ENCODE assay signal across 9 mouse cellular contexts in genomic region chr3:137560851-137561449, GRCm38 (mm10).
DNase-seq lines count a peak whose midpoint lies in the region; ATAC-seq lines count a peak whose summit lies in the region.
"Had no signal": no experiment of that assay in that cellular context is flagged by ENCODE, and none has a peak within 500 bp of the region (broad histone marks: within the 10 kb centered on the region; RNA-seq: fewer than 3 reads in every experiment).

No protein-coding gene starts in this region.

- H3K4me1 ChIP-seq in embryonic facial prominence, embryonic 13.5 days: peaks cover 15% of the 10 kb centered on the region; the same call in 1 of the 2 replicates
- H3K4me1 ChIP-seq in embryonic facial prominence, embryonic 10.5 days: peaks cover 20% of the 10 kb centered on the region
- peaks cover 2% of the 10 kb centered on the region; the same call in 1 of the 2 replicates for H3K4me1 ChIP-seq in midbrain, embryonic 16.5 days (ENCODE audit: control insufficient read depth, insufficient read depth, low read length)

- H3K27ac ChIP-seq in embryonic facial prominence, embryonic 13.5 days: peak overlapping the region; percentile 41; the same call in 1 of the 2 replicates
- H3K27ac ChIP-seq in embryonic facial prominence, embryonic 10.5 days (replicated peaks): no peak overlapping the region
- no peak overlapping the region for H3K27ac ChIP-seq in midbrain, embryonic 16.5 days (ENCODE audit: low read length)

- H3K4me2 ChIP-seq in embryonic facial prominence, embryonic 13.5 days: no peak overlapping the region
- no peak overlapping the region for H3K4me2 ChIP-seq in midbrain, embryonic 16.5 days (ENCODE audit: low read length)
- H3K4me2 ChIP-seq: lung, embryonic 14.5 days had no signal

- WGBS in embryonic facial prominence, embryonic 13.5 days: 59% methylated on average over 6 of the region's 6 CpGs
- 81% methylated on average over 6 of the region's 6 CpGs for WGBS in embryonic facial prominence, embryonic 10.5 days
- WGBS in midbrain, embryonic 16.5 days: 65% methylated on average over 6 of the region's 6 CpGs

- H3K36me3 ChIP-seq in embryonic facial prominence, embryonic 13.5 days: no peaks in the 10 kb centered on the region
- no peaks in the 10 kb centered on the region for H3K36me3 ChIP-seq in embryonic facial prominence, embryonic 10.5 days (replicated peaks)
- H3K36me3 ChIP-seq in midbrain, embryonic 16.5 days (ENCODE audit: control insufficient read depth, insufficient read depth, low read length): no peaks in the 10 kb centered on the region

- H3K4me3 ChIP-seq in embryonic facial prominence, embryonic 13.5 days: no peak overlapping the region
- H3K4me3 ChIP-seq in embryonic facial prominence, embryonic 10.5 days: no peak overlapping the region
- H3K4me3 ChIP-seq in midbrain, embryonic 16.5 days (ENCODE audit: low read depth, low read length): no peak overlapping the region

- DNase-seq in embryonic facial prominence, embryonic 10.5 days (ENCODE audit: low spot score): no peak
- peak; percentile 26 for DNase-seq in ovary, postnatal 14 days (ENCODE audit: low spot score)
- no peak for DNase-seq in ovary, postnatal 36 days (ENCODE audit: low spot score)
- DNase-seq in left cerebral cortex, adult 18-20 months (ENCODE audit: low spot score in 2 of 2): peak; percentile 48 to 55
- no peak for DNase-seq in c-Kit-positive CD71-positive TER-119-positive erythroid progenitor cells, embryonic 14.5 days (ENCODE audit: low spot score)
- no peak for DNase-seq in adrenal gland, adult 8-10 months
- DNase-seq: lung, embryonic 14.5 days had no signal

- no peaks in the 10 kb centered on the region for H3K27me3 ChIP-seq in embryonic facial prominence, embryonic 13.5 days
- no peaks in the 10 kb centered on the region for H3K27me3 ChIP-seq in embryonic facial prominence, embryonic 10.5 days (replicated peaks; ENCODE audit: low read depth, poor library complexity, severe bottlenecking)
- no peaks in the 10 kb centered on the region for H3K27me3 ChIP-seq in midbrain, embryonic 16.5 days (ENCODE audit: control insufficient read depth, insufficient read depth, low read depth, low read length)

- no peaks in the 10 kb centered on the region for H3K9me3 ChIP-seq in embryonic facial prominence, embryonic 13.5 days
- H3K9me3 ChIP-seq in embryonic facial prominence, embryonic 10.5 days: no peaks in the 10 kb centered on the region
- no peaks in the 10 kb centered on the region for H3K9me3 ChIP-seq in midbrain, embryonic 16.5 days (replicated peaks; ENCODE audit: control insufficient read depth, low read length, poor library complexity, severe bottlenecking)

- H3K9ac ChIP-seq in embryonic facial prominence, embryonic 13.5 days: no peak overlapping the region
- H3K9ac ChIP-seq in midbrain, embryonic 16.5 days (ENCODE audit: low read depth, low read length): no peak overlapping the region
- H3K9ac ChIP-seq: lung, embryonic 14.5 days had no signal

- ATAC-seq in embryonic facial prominence, embryonic 13.5 days (ENCODE audit: insufficient number of reproducible peaks, insufficient read depth, low FRiP score, low TSS enrichment, low read depth): no peak
- no peak for ATAC-seq in midbrain, embryonic 16.5 days

Comparison
In these comparisons a context has a peak if more than half of its experiments do, and no peak if none do; other contexts are left out.
1. DNase-seq: peak in ovary, postnatal 14 days (single experiment) and left cerebral cortex, adult 18-20 months (2 of 2); none in embryonic facial prominence, embryonic 10.5 days (single experiment), ovary, postnatal 36 days (single experiment), c-Kit-positive CD71-positive TER-119-positive erythroid progenitor cells, embryonic 14.5 days (single experiment) and adrenal gland, adult 8-10 months (single experiment).